Mouse (Mus musculus): Measurements from ENCODE around the gene Osbp.

The Osbp gene

DNA sequence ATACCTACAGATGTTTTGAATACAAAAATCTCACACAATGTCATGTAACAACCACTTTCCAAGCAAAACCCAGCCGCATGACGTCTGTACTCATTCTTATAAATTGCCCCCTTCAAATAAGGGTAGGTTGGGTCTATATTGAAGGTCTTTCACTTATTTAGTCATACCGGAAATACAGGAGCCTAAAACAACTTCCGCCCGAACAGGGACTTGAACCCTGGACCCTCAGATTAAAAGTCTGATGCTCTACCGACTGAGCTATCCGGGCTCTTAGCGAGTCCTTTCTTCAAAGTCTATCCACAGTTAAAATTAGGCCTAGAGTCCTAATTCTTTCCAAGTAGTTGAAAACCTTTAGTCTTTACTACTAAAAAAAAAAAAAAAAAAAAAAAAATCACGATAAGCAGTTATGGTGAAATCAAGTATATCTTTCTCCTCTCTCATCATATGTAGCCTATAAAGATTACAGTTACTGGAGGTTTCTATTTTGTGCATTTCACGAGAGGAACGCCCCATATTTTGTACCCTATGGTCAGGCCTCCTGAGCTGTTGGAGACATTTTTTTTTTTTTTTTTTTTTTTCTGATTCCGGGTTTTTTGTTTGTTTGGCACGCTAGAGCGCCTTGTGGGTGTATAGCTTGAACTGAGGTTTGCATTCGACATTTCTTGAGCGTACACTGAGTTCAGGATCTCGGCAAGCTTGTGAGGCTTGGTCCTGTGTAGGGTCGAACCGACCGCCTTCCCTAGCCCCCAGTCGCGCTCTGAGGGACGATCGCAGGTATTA lies 44.0 kb downstream of the Osbp start:
- in situ Hi-C loops (cut with MboI, MseI), result loop anchor here (25.0 kb wide), 3 partner anchors 522 to 803 kb away; partner anchors contain the start of genes Gm4952 and Gm8369

DNA sequence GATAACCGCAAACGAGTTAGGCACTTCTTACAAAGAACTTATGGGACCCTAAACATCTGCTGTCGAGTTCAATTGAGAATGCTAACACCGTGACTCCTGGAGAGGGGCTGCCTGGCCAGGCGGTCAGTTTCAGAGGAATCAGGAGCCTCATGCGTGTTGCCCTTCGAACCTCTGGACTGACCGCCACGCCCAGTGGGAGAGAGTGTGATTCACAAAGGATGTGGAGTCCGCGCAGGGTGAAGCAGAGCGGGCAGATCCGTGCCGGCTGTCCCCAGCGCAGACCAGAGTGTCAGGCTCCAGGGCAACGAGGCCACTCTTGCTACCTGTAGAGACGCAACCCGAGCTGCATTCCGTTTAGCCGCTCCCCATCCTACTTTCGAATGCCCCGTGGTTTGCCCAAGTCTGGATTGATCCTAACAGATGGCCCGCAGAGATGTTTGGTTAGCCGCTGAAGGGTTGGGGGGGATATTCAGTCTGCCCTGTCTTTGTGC lies 44.6 kb downstream of the Osbp start:
- in situ Hi-C loops (cut with MboI, MseI), result loop anchor here (25.0 kb wide), 3 partner anchors 523 to 802 kb away; partner anchors contain the start of genes Gm4952 and Gm8369

DNA sequence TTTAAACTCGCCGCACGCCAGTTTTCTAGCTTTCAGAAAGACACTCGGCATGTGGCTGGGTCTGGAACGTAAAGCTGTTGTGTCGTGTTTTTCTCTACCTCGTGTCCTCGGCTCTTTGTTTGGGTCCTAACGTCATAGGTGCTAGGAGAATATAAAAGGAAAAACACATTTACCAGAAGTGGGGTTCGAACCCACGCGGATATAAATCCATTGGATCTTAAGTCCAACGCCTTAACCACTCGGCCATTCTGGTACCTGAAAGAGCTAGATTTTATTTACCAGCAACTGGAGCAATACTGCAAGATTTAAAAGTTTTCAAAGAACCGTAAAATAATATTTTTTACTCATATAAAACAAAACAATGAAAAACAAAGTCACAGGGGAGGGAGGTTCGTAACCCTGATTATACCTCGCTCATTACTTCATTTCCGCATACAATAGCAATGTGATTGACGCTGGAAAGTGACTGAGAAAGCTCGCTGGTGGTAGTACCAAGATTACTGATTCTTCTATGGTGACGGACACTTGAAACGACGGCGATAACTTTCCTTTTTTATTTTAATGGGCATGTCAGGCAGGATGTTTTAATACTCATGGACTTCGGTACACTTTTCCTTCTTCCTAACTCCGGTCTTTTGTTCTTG lies 45.3 kb downstream of the Osbp start:
- in situ Hi-C loops (cut with MboI, MseI), result loop anchor here (25.0 kb wide), 3 partner anchors 524 to 801 kb away; partner anchors contain the start of genes Gm4952 and Gm8369

GRCm38 (mm10) chr19:12011560-12012556 lies 46.1 kb downstream of the Osbp start:
- in situ Hi-C loops (cut with MboI, MseI), result loop anchor here (25.0 kb wide), 3 partner anchors 525 to 800 kb away; partner anchors contain the start of genes Gm4952 and Gm8369

GRCm38 (mm10) chr19:12012615-12013014 lies 46.9 kb downstream of the Osbp start:
- in situ Hi-C loops (cut with MboI, MseI), result loop anchor here (25.0 kb wide), 3 partner anchors 525 to 800 kb away; partner anchors contain the start of genes Gm4952 and Gm8369

- in situ Hi-C loops (cut with MboI, MseI), result loop anchor here (25.0 kb wide), 3 partner anchors 526 to 799 kb away; partner anchors contain the start of genes Gm4952 and Gm8369
These were observed 47.5 kb downstream of the Osbp start for GRCm38 (mm10) chr19:12013228-12013627.

- in situ Hi-C loops (cut with MboI, MseI), result loop anchor here (25.0 kb wide), 3 partner anchors 528 to 797 kb away; partner anchors contain the start of genes Gm4952 and Gm8369
These were observed 50.0 kb downstream of the Osbp start for GRCm38 (mm10) chr19:12015708-12016107.

DNA sequence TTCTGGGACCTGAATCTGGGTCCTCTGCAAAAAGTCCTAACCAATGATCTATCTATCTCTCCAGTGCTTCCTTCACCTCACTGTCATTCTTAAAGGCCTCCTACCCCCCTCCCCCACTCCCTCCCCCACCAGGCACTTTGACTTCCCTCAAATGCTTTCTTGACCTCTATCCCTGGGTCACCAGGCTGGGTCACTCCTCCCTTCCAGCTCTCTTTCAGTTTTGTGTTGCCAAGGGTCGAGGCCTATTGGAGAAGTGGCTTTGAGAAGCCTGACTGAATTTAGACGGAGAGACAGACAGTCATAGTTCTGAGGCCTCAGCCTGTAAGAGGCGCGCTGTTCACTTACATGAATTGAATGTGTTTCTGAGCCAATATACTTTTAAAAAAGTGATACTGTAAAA lies 50.5 kb downstream of the Osbp start:
- in situ Hi-C loops (cut with MboI, MseI), result loop anchor here (25.0 kb wide), 3 partner anchors 529 to 796 kb away; partner anchors contain the start of genes Gm4952 and Gm8369

DNA sequence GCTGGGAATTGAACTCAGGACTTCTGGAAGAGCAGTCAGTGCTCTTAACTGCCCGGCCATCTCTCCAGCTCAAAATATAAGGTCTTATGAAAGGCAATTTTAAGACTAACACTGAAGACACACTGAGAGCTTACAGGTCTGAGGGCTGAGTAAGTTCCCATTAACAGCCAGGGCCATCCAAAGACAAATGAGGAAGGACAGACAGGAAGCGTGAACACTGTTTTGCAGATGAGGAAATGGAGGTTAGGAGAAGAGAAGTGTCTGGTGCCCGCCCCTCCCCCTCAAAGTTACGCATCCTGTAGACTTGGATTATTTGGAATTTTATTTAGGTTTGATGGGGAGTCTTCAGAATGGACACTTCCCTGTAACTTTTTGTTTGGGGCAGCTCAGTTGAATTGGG lies 58.4 kb downstream of the Osbp start:
- in situ Hi-C loops (cut with MboI, MseI), result loop anchor here (25.0 kb wide), 3 partner anchors 537 to 788 kb away; partner anchors contain the start of genes Gm4952 and Gm8369

GRCm38 (mm10) chr19:12025333-12025732 lies 59.6 kb downstream of the Osbp start:
- in situ Hi-C loops (cut with MboI, MseI), result no loop called here

DNA sequence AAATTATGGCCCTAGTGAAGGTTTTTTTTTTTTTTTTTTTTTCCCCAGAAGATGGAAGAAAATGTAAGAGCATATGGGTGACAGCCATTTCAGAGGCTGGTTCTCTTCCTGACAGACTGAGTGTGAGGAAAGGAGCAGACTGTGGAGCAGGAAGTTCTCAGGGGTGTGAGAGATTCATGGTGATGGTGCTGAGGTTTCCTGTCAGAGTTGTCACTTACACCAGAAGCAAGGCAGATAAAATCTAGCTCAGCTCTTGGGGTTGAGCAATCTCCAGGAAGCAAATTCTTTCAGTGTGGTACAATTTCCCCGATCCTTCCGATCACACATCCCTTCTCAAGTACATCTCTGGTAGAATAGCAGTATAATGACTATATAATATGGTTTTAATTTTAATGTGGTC lies 60.9 kb downstream of the Osbp start:
- in situ Hi-C loops (cut with MboI, MseI), result no loop called here

DNA sequence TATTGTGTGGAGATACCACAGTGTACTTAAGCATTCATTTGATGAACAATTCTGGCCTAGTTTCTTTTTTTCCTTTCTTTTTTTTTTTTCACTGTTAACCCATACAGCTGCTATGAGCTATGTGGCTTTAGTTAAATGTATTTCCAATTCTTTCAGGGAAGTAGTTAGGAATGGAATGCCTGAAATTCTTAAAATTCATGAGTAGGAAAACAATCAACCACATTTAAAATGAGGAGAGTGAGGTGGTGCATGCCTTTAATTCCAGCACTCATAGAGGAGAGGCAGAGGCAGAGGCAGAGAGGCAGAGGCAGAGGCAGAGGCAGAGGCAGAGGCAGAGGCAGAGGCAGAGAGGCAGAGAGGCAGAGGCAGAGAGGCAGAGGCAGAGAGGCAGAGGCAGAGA lies 72.0 kb downstream of the Osbp start:
- in situ Hi-C loops (cut with MboI, MseI), result no loop called here

DNA sequence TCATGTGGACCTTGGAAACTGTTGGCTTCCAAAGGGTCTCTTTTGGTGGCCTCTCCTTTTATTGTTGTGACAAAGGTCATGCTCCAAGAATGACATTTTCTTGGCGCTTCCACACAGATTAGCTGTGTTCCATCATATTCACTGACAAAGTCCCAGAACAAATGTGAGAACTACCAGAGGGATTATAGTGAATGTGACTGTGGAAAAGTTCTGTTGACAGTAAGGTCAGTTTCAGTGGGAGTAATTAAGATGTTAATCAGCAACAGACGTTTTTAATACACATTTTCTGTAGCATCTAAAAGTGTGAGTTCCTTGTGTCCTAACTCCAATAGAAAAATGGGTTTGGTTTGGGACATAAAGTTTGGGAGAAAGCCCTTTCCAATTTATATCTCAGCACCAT lies 75.5 kb downstream of the Osbp start, which contains the start of gene Olfr1423:
Olfr1423 (minus strand) TSS at position 101 of the 400 bp plus-strand sequence.
- in situ Hi-C loops (cut with MboI, MseI), result no loop called here

DNA sequence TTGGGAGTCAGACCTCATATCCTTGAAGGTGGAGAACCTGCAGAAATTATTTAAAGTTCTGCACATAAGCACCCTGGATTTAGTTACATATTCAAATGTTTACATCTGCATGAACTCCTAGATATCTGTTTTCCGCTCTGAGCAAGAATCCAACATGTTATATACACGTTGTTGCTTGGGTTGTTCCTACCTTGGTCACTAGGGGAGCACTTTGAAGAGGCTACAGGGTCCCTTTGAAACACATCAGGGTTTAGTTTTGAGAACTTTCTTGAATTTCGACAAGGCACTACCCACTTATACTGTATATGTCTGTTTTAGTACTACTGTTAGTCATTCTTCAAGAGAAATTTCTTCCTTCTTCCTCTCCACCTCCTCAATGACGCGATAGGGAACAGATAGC lies 77.4 kb downstream of the Osbp start:
- in situ Hi-C loops (cut with MboI, MseI), result no loop called here

Measured in regulatory T cell (primary cell).